In the genomic region with DNA sequence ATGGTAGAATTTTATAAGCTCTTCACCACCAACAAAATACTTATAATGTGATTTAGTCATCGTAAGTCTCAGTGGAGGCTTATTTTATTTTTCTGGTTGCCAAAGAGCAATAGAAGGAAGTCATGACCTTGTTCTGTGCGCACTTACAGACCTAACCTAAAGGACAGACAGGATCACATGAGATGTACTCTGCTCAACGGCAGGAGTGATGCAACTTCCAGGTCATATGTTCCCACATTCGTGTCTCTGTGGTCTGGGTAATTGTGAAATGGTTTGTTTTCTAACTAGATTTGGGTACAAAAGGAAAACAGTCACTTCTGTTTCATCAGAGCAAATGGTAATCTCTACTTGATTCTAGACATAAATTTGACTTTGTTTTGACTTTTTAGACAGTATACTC, we compare ENCODE assay signal across 9 mouse cellular contexts.
DNase-seq lines count a peak whose midpoint lies in the region; ATAC-seq and TF ChIP-seq lines count a peak whose summit lies in the region.
"Had no signal": no experiment of that assay in that cellular context is flagged by ENCODE, and none has a peak within 500 bp of the region (broad histone marks: within the 10 kb centered on the region; RNA-seq: fewer than 3 reads in every experiment).

No protein-coding gene starts in this region.

- no peaks in the 10 kb centered on the region for H3K9me3 ChIP-seq in embryonic facial prominence, embryonic 10.5 days
- no peaks in the 10 kb centered on the region for H3K9me3 ChIP-seq in midbrain, postnatal 0 days (ENCODE audit: low read length)
- no peaks in the 10 kb centered on the region for H3K9me3 ChIP-seq in intestine, embryonic 15.5 days
- H3K9me3 ChIP-seq: limb, embryonic 15.5 days had no signal

- no peaks in the 10 kb centered on the region for H3K36me3 ChIP-seq in embryonic facial prominence, embryonic 10.5 days (replicated peaks)
- no peaks in the 10 kb centered on the region for H3K36me3 ChIP-seq in midbrain, postnatal 0 days (ENCODE audit: insufficient read depth, low read length)
- H3K36me3 ChIP-seq in intestine, embryonic 15.5 days: no peaks in the 10 kb centered on the region
- H3K36me3 ChIP-seq: limb, embryonic 15.5 days had no signal

- H3K27ac ChIP-seq in embryonic facial prominence, embryonic 10.5 days (replicated peaks): no peak overlapping the region
- H3K27ac ChIP-seq in midbrain, postnatal 0 days (ENCODE audit: low read depth, low read length): no peak overlapping the region
- H3K27ac ChIP-seq in intestine, embryonic 15.5 days: no peak overlapping the region
- H3K27ac ChIP-seq: limb, embryonic 15.5 days had no signal

- peak; percentile 29 for DNase-seq in 3T3-L1 (ENCODE audit: low read depth, low spot score)
- peak; percentile 98 for DNase-seq in 416B (ENCODE audit: low read depth)
- peak; percentile 65 for DNase-seq in lung, postnatal 25 days (ENCODE audit: low spot score)
- DNase-seq in embryonic facial prominence, embryonic 10.5 days (ENCODE audit: low spot score): no peak
- no peak for DNase-seq in midbrain, postnatal 0 days (ENCODE audit: low spot score)

- 82% methylated on average over 4 of the region's 4 CpGs for WGBS in embryonic facial prominence, embryonic 10.5 days
- WGBS in midbrain, postnatal 0 days: 87% methylated on average over 4 of the region's 4 CpGs
- WGBS in intestine, embryonic 15.5 days: 74% methylated on average over 4 of the region's 4 CpGs

- no peaks in the 10 kb centered on the region for H3K27me3 ChIP-seq in embryonic facial prominence, embryonic 10.5 days (replicated peaks; ENCODE audit: low read depth, poor library complexity, severe bottlenecking)
- no peaks in the 10 kb centered on the region for H3K27me3 ChIP-seq in midbrain, postnatal 0 days (ENCODE audit: insufficient read depth, low read length)
- H3K27me3 ChIP-seq in intestine, embryonic 15.5 days (replicated peaks): no peaks in the 10 kb centered on the region
- H3K27me3 ChIP-seq: limb, embryonic 15.5 days had no signal

- no peak overlapping the region for H3K4me3 ChIP-seq in embryonic facial prominence, embryonic 10.5 days
- H3K4me3 ChIP-seq in midbrain, postnatal 0 days (ENCODE audit: low read depth, low read length): no peak overlapping the region
- no peak overlapping the region for H3K4me3 ChIP-seq in intestine, embryonic 15.5 days (replicated peaks)
- H3K4me3 ChIP-seq: limb, embryonic 15.5 days had no signal

- ATAC-seq in common myeloid progenitor, adult 5-6 weeks (replicated peaks; ENCODE audit: low read depth, poor library complexity, severe bottlenecking): peak; percentile 97
- ATAC-seq in midbrain, postnatal 0 days (ENCODE audit: low FRiP score): no peak
- no peak for ATAC-seq in intestine, embryonic 15.5 days
- ATAC-seq: forebrain, embryonic 16.5 days had no signal

- H3K4me1 ChIP-seq in embryonic facial prominence, embryonic 10.5 days: no peaks in the 10 kb centered on the region
- no peaks in the 10 kb centered on the region for H3K4me1 ChIP-seq in midbrain, postnatal 0 days (ENCODE audit: insufficient read depth, low read length)
- no peaks in the 10 kb centered on the region for H3K4me1 ChIP-seq in intestine, embryonic 15.5 days (replicated peaks)
- H3K4me1 ChIP-seq: limb, embryonic 15.5 days had no signal

- TF ChIP-seq CTCF in midbrain, postnatal 0 days (IDR thresholded peaks at IDR 0.05): no peak

- H3K4me2 ChIP-seq in midbrain, postnatal 0 days (ENCODE audit: low read depth, low read length, poor library complexity, severe bottlenecking): no peak overlapping the region
- no peak overlapping the region for H3K4me2 ChIP-seq in intestine, embryonic 15.5 days (replicated peaks)
- H3K4me2 ChIP-seq: limb, embryonic 15.5 days had no signal

- H3K9ac ChIP-seq in midbrain, postnatal 0 days (replicated peaks; ENCODE audit: low read length, poor library complexity, severe bottlenecking): no peak overlapping the region
- no peak overlapping the region for H3K9ac ChIP-seq in intestine, embryonic 15.5 days
- H3K9ac ChIP-seq: limb, embryonic 15.5 days had no signal

Comparison
In these comparisons a context has a peak if more than half of its experiments do, and no peak if none do; other contexts are left out.
1. DNase-seq: peak in 3T3-L1 (single experiment), 416B (single experiment) and lung, postnatal 25 days (single experiment); none in embryonic facial prominence, embryonic 10.5 days (single experiment) and midbrain, postnatal 0 days (single experiment).